Mouse (Mus musculus) lung, adult 2 months (tissue): Measurements from ENCODE around the gene Yy1.

Experiments
- CTCF ChIP-seq: fragments of 200-500 bp; IDR thresholded peaks from 2 replicates; pipeline ENCODE4 v1.5.1; 2011; ENCODE audit warnings: mild to moderate bottlenecking, low read length, control low read depth; ENCODE audit not compliant: insufficient read depth
- POLR2A ChIP-seq: fragments of 200-500 bp; IDR thresholded peaks from 2 replicates; pipeline ENCODE4 v1.6.1; 2011; ENCODE audit warnings: low read depth, mild to moderate bottlenecking, control low read depth, low read length, borderline replicate concordance; ENCODE audit errors: extremely low read depth

- TF ChIP-seq CTCF: no peak
- TF ChIP-seq POLR2A: no peak
Measured at GRCm38 (mm10) chr12:108826282-108826957, 33.6 kb downstream of the Yy1 start.
